Mouse (Mus musculus): ENCODE results near the gene Mpp4.

GRCm38 (mm10) chr1:59102071-59102470, 61.1 kb downstream of the Mpp4 start:
- TF ChIP-seq POLR2AphosphoS5 (IDR thresholded peaks at IDR 0.05; ENCODE audit: insufficient replicate concordance, low read depth, low read length) (no peak), CTCF (IDR thresholded peaks at IDR 0.05; ENCODE audit: low read depth, low read length) (no peak), TAL1 (conservative IDR thresholded peaks at IDR 0.05; ENCODE audit: low read depth, low read length) (no peak)

All from G1E (cell line).